Mouse (Mus musculus) liver, embryonic 13.5 days (tissue): Measurements from ENCODE around the gene Otud1. TPM values are rescaled to one million over a fixed set of nuclear protein-coding genes. Genes with fewer than 3 reads are reported as not detected.

Experiments used
- ATAC-seq: fragments of 200-750 bp; cut with Nextera tagmentation; 2 replicates; pipeline ENCODE4 v1.8.0; 2017; ENCODE audit warnings: low read depth, mild to moderate bottlenecking, moderate number of reproducible peaks, moderate library complexity
- DNase-seq: peaks from one replicate; pipeline ENCODE4 v3.0.0; 2022
- H3K27ac ChIP-seq: fragments of 300-500 bp; sonication (generic); 2 replicates; pipeline ENCODE4 v1.5.1; 2015; ENCODE audit warnings: moderate library complexity, mild to moderate bottlenecking, inconsistent platforms
- H3K27me3 ChIP-seq: fragments of 300-500 bp; sonication (generic); 2 replicates; pipeline ENCODE4 v1.6.1; 2015; ENCODE audit warnings: mild to moderate bottlenecking, inconsistent platforms
- H3K36me3 ChIP-seq: fragments of 300-500 bp; sonication (generic); 2 replicates; pipeline ENCODE4 v1.6.1; 2015; ENCODE audit warnings: mild to moderate bottlenecking, inconsistent platforms
- H3K4me1 ChIP-seq: fragments of 300-500 bp; sonication (generic); replicated peaks from 2 replicates; pipeline ENCODE4 v1.6.1; 2015; ENCODE audit warnings: inconsistent platforms
- H3K4me2 ChIP-seq: fragments of 300-500 bp; sonication (generic); 2 replicates; pipeline ENCODE4 v1.6.1; 2015; ENCODE audit warnings: inconsistent platforms, mild to moderate bottlenecking, moderate library complexity
- H3K4me3 ChIP-seq: fragments of 300-500 bp; sonication (generic); replicated peaks from 2 replicates; pipeline ENCODE4 v1.5.1; 2015; ENCODE audit warnings: mild to moderate bottlenecking, inconsistent platforms
- H3K9ac ChIP-seq: fragments of 300-500 bp; sonication (generic); 2 replicates; pipeline ENCODE4 v1.6.1; 2015; ENCODE audit warnings: mild to moderate bottlenecking, inconsistent platforms
- H3K9me3 ChIP-seq: fragments of 300-500 bp; sonication (generic); replicated peaks from 2 replicates; pipeline ENCODE4 v1.6.1; 2016; ENCODE audit warnings: inconsistent platforms
- WGBS: fragments of 180-500 bp; shearing (Covaris S2); methylation state at CpG from one replicate; pipeline ENCODE4 v1.1.7; 2015; ENCODE audit not compliant: insufficient replicate concordance; 5-methylcytosine and 5-hydroxymethylcytosine counted together
- polyA plus RNA-seq: library from polyadenylated mRNA; unstranded; fragments of >200 nt; fragmentation: Nextera tagmentation; extraction: Ambion mirVana; gene quantifications from 2 replicates; pipeline ENCODE4 v1.2.1, GENCODE M21; 2015

The Otud1 gene
- polyA plus RNA-seq, 1 experiment from 2014 or later, result 0.48 TPM

DNA sequence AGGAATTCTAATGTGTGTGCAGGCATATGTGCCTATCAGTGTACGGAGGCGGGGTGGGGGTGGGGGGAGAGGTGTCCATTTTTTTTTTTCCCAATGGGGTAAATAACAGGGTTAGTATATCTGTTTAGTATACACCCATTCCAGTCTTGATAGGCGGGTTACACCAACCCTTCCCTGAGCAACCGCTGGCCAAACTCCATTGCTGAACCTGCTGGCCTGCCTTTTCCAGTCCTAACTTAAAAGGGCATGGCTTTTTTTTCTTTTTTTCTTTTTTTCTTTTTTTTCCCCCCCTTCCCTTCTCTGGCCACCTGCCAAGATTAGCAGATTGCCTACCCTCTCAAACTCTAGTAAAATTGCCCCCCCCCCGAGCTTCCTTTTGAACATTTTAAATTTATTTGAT lies 1.1 kb upstream of the Otud1 start:
- 37% methylated on average over 5 of the region's 5 CpGs for WGBS
- Histone ChIP-seq H3K4me2 (peak overlapping the region; percentile 97), H3K4me1 (peaks cover 28% of the 10 kb centered on the region), H3K27ac (no peak overlapping the region), H3K27me3 (peaks cover 24% of the 10 kb centered on the region), H3K9ac (peak overlapping the region; percentile 68; the same call in 1 of the 2 replicates), H3K36me3 (no peaks in the 10 kb centered on the region), H3K9me3 (no peaks in the 10 kb centered on the region), H3K4me3 (peak overlapping the region; percentile 76; the same call in 1 of the 2 replicates)
- ATAC-seq (no peak), DNase-seq (no peak)

DNA sequence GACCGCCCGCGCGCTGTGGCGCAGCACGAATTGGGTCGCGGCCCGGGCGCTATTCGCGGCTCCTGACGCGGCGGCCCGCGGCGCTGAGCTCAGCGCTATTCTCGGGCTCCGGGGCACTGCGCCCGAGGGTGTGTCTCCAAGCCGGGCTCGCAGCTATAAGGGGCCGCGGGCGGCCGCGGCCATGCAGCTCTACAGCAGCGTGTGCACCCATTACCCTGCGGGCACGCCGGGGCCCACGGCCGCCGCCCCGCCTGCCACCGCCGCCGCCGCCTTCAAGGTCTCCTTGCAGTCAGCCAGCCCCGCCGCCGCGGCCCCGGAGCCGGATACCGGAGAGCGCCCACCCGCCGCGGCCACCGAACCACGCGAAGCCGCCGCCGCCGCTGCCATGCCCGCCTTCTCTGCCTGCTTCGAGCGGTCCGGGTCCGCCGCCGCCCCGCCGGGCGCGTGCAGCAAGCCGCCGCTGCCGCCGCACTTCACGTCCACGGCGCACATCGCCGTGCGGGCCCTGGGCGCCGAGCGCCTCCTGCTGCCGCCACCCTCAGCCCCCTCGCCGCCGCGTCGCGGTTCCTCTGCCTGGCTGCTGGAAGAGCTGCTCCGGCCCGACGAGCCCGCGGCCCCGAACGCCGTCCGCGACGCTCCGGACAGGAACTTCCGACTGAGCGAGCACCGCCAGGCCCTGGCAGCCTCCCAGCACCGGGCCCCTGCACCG lies 483 bp downstream of the Otud1 start:
- Histone ChIP-seq H3K36me3 (no peaks in the 10 kb centered on the region), H3K9me3 (no peaks in the 10 kb centered on the region), H3K9ac (peak overlapping the region; percentile 82), H3K4me2 (peak overlapping the region; percentile 97), H3K4me1 (peaks cover 28% of the 10 kb centered on the region), H3K4me3 (peak overlapping the region; percentile 76), H3K27ac (peak overlapping the region; percentile 86), H3K27me3 (peaks cover 27% of the 10 kb centered on the region)
- DNase-seq (peak; percentile 35), ATAC-seq (peak; percentile 79)
- WGBS, result under 1% methylated on average over 96 of the region's 108 CpGs

DNA sequence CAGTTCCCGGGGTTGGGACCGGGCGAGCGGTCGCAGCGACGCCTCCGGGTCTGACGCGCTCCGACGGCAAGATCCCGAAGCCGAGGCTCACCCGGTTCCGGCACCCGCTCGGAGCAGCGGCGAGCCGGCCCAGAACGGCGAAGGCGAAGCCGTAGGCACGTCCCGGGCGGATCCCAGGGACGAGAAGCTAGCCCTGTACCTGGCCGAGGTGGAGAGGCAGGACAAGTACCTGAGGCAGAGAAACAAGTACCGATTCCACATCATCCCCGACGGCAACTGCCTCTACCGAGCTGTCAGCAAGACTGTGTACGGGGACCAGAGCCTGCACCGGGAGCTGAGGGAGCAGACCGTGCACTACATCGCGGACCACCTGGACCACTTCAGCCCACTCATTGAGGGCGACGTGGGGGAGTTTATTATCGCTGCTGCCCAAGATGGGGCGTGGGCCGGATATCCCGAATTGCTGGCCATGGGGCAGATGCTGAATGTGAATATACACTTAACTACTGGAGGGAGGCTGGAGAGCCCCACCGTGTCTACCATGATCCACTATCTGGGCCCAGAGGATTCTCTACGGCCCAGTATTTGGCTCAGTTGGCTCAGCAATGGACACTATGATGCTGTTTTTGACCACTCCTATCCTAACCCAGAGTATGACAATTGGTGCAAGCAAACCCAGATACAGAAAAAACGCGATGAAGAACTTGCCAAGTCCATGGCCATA lies 1.3 kb downstream of the Otud1 start:
- peak overlapping the region; percentile 86 for H3K27ac ChIP-seq

DNA sequence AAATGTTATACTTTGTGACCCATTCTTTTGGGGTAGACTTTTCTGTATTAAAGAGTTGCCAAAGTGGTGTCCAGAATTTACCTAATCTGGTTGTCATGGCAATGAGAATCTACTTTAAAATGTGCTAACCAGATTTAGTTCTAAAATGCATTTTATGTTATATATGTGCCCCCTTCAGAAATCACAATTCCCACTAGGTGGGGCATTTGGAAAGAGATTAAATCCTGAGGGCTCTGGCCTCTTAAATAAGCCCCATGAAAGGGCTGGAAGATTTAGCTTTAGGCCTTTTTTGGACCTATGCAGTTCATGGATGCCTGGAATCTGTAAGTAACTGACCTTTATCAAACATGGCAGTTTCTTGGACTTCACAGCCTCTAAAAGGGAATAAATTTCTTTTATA lies 3.3 kb downstream of the Otud1 start:
- H3K9ac ChIP-seq, result no peak overlapping the region
- no peaks in the 10 kb centered on the region for H3K36me3 ChIP-seq
- peaks cover 28% of the 10 kb centered on the region for H3K4me1 ChIP-seq
- H3K4me3 ChIP-seq, result no peak overlapping the region
- ATAC-seq, result no peak
- no peak overlapping the region for H3K4me2 ChIP-seq
- no peaks in the 10 kb centered on the region for H3K9me3 ChIP-seq
- DNase-seq, result no peak
- no peak overlapping the region for H3K27ac ChIP-seq
- H3K27me3 ChIP-seq, result peaks cover 27% of the 10 kb centered on the region

More for the DNA sequence above, 1.3 kb downstream of the Otud1 start:
- Histone ChIP-seq H3K4me1 (peaks cover 28% of the 10 kb centered on the region), H3K4me2 (peak overlapping the region; percentile 97), H3K4me3 (peak overlapping the region; percentile 76), H3K36me3 (no peaks in the 10 kb centered on the region), H3K9me3 (no peaks in the 10 kb centered on the region), H3K9ac (peak overlapping the region; percentile 82), H3K27me3 (peaks cover 27% of the 10 kb centered on the region)
- ATAC-seq, result no peak
- peak; percentile 20 for DNase-seq
- WGBS, result 4% methylated on average over 49 of the region's 49 CpGs

DNA sequence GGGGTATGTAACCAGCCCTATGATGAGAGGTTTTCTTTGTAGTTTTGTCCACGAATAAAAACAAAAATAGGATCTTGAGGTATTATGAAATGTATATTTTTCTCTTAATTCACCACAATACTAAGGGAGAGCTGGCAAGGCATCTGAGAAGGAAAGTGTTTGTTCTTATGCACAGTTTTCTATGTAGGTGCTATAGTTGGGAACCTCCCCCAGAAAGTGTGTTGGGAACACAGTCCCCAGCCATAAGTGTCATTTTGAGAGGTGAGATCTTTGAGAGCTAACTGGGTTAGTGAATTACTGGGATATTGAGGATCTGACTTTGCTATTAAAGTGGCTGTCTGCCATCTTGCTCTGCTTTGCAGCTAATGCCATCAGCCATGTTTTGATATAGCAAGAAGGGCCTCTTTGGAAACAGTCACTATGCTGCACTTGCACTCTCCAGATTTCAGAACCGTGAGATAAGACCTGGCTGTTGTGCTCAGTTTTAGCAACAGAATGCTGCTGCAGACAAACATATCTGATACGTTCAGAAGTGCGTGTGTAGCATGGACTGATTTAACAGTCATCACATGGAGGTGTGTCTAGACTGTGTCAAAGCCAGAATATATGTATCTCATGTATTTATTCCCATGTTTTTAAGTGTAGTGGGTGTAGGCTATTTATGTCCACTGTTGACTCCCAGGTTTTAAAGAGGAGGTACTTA lies 5.7 kb downstream of the Otud1 start:
- Histone ChIP-seq H3K4me1 (peaks cover 12% of the 10 kb centered on the region), H3K9me3 (no peaks in the 10 kb centered on the region), H3K9ac (no peak overlapping the region), H3K4me2 (no peak overlapping the region), H3K27me3 (peaks cover 20% of the 10 kb centered on the region), H3K36me3 (no peaks in the 10 kb centered on the region), H3K4me3 (no peak overlapping the region), H3K27ac (no peak overlapping the region)
- WGBS, result 26% methylated on average over 4 of the region's 4 CpGs
- DNase-seq (no peak), ATAC-seq (peak; percentile 34)

DNA sequence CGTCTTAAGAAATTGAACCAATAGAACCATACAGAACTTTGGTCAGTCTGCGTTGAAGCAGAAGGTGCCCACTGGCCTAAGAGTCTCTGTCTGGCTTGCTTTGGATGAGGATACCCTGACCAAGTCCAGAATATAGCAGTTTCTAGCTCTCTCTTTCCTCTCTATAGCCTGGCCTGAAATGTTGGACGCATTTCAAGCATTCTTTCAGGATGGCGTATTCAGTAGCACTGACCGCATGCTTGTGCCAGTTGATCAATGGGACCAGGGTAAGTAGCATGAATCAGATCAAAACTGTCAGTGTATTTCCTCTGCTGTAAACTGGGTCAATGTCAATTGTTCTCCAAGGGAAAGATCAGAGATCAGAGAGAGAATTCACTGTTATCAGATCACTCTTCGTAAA lies 6.6 kb downstream of the Otud1 start:
- no peak for ATAC-seq

DNA sequence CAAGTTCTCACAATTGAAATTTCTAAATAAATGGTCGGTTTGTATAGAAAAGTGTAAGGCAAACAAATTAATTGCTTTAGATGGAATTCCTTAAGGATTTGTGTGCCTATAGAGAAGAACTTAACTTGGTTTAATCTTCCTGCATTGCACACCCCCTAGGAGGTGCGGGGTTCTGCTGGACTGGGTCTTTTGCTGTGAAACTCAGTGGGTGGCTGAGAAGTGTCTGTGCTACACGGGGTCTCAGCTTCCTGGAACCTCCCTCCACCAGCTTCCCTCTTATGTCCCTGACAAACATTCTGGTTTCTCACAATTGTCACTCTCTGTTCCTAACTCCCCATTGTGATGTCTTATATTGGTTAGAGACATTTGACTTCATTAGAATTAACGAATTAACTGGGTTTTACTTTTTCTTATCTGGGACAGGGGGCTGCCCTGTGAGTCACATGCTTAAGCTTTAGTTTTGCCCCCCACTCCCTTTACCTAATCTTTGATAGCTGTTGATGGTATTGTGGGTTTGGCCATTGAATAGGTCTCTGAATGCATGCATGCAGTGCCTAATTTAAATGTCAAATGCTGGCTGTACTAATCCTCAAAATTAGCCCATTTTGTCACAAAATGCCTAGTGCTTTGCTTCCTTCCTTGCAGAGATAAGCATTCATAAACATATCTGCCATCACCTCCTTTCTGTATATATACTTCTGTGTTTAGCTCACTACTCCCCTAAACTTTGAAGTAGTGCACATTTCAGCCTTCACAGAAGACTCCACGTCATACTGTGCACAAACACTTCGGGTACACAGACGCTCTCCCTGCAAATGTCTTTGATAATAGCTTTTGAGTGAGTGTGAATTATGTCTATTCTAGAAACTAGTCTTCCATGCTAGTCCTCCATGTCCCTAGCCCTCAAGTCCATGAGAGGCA lies 7.3 kb downstream of the Otud1 start:
- H3K27me3 ChIP-seq, result 0 out of 2 replicates have a peak, but pooled peaks cover 6% of the 10 kb centered on the region
- no peaks in the 10 kb centered on the region for H3K9me3 ChIP-seq
- no peak overlapping the region for H3K4me3 ChIP-seq
- H3K4me1 ChIP-seq, result no peaks in the 10 kb centered on the region
- no peak overlapping the region for H3K9ac ChIP-seq
- ATAC-seq (no peak), DNase-seq (no peak)
- no peak overlapping the region for H3K27ac ChIP-seq
- 46% methylated on average over 7 of the region's 7 CpGs for WGBS
- H3K36me3 ChIP-seq, result no peaks in the 10 kb centered on the region
- H3K4me2 ChIP-seq, result no peak overlapping the region

More for the DNA sequence above, 6.6 kb downstream of the Otud1 start:
- no peaks in the 10 kb centered on the region for H3K36me3 ChIP-seq
- no peak overlapping the region for H3K4me2 ChIP-seq
- H3K27me3 ChIP-seq, result peaks cover 11% of the 10 kb centered on the region
- no peak for DNase-seq
- H3K27ac ChIP-seq, result no peak overlapping the region
- no peak overlapping the region for H3K4me3 ChIP-seq
- H3K9me3 ChIP-seq, result no peaks in the 10 kb centered on the region
- peaks cover 4% of the 10 kb centered on the region for H3K4me1 ChIP-seq
- 66% methylated on average over 6 of the region's 6 CpGs for WGBS
- no peak overlapping the region for H3K9ac ChIP-seq

DNA sequence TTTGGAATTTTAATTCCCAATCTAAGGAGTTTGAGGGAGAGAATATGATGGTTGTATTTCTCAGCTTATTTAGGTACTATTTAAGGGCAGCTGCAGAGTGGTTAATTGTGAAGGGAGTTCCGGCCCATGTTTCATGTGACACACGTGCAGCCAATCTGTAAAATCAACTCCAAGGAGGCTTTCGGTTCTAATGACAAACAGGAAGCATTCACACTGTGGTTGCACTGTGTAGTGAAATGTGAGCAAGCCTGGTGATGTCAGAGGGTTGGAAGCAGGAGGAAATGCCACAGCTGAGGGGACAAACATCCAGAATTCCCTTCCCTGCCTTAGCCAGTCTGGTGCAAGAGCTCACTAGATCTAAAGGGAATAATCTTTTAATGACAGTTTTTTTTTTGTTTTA lies 8.3 kb downstream of the Otud1 start:
- H3K4me3 ChIP-seq, result no peak overlapping the region
- no peaks in the 10 kb centered on the region for H3K36me3 ChIP-seq
- DNase-seq (no peak), ATAC-seq (no peak)
- H3K4me1 ChIP-seq, result no peaks in the 10 kb centered on the region
- WGBS, result 28% methylated on average over 3 of the region's 3 CpGs
- H3K9ac ChIP-seq, result no peak overlapping the region
- H3K9me3 ChIP-seq, result no peaks in the 10 kb centered on the region
- 0 out of 2 replicates have a peak, but pooled peaks cover 6% of the 10 kb centered on the region for H3K27me3 ChIP-seq
- H3K27ac ChIP-seq, result no peak overlapping the region
- no peak overlapping the region for H3K4me2 ChIP-seq

DNA sequence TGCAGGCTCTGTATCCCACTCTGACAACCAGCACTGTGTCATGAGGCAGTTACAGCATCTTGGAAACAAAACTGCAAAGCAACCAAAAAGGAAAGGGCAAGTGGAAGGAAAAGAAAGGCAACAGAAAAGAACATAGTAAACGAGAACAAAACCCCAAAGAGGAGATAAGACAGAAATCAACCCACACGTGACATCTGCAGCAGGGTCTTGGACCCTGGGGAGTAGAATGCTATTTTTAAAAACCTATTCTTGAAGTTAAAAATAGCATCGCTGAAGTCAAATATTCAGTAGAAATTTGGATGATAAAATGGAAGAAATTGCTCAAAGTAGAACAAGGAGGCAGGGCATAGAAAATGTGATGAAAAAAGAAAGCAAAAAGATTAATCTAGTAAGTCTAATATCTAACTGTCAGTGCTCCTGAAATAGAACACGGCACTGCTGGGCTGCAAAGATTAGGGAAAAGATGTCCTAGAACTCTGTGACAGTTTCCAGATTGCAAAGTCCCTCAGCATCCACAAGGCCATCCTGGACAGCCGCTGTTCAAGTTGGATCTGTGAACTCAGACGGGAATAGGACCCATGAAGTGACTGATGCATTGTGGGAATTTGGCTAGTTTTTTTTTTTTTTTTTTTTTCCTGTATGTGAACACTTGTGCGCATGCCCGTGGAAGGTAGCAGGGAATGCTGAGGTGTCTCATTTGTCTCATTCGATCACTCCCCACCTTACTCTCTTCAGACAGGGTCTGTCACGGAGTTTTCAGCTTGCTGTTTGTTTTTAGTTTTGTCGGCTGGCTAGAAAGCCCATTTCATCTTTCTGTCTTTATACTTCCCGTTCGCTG lies 13.5 kb downstream of the Otud1 start:
- 58% methylated on average over 13 of the region's 13 CpGs for WGBS
- DNase-seq, result no peak
- no peaks in the 10 kb centered on the region for H3K4me1 ChIP-seq
- no peak overlapping the region for H3K27ac ChIP-seq
- H3K9ac ChIP-seq, result no peak overlapping the region
- H3K4me2 ChIP-seq, result no peak overlapping the region
- H3K9me3 ChIP-seq, result no peaks in the 10 kb centered on the region
- H3K36me3 ChIP-seq, result no peaks in the 10 kb centered on the region
- ATAC-seq, result no peak
- no peaks in the 10 kb centered on the region for H3K27me3 ChIP-seq
- no peak overlapping the region for H3K4me3 ChIP-seq

DNA sequence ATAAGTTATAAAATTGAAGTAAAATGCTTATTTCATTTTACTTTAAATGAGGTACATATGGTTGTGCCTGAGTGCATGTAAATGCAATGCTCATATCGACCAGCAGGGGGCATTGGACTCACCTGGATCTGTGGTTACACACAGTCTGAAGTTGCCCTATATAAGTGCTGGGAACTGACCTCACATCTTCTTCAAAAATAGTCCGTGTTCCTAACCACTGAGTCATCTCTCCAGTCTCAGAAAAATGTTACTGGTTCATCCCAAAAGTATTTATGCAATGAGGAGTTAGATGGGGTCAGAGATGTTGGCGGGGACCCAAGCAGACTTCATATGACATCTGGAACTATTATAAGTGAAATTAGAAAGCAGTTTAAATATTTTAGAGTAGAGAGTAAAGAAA lies 25.4 kb downstream of the Otud1 start:
- no peaks in the 10 kb centered on the region for H3K27me3 ChIP-seq
- H3K4me2 ChIP-seq, result no peak overlapping the region
- no peaks in the 10 kb centered on the region for H3K4me1 ChIP-seq
- no peaks in the 10 kb centered on the region for H3K36me3 ChIP-seq
- ATAC-seq (no peak), DNase-seq (no peak)
- H3K27ac ChIP-seq, result no peak overlapping the region
- H3K9me3 ChIP-seq, result no peaks in the 10 kb centered on the region
- 33% methylated on average over 3 of the region's 3 CpGs for WGBS
- H3K4me3 ChIP-seq, result no peak overlapping the region
- no peak overlapping the region for H3K9ac ChIP-seq
